Mouse (Mus musculus) regulatory T cell (primary cell): ENCODE data around the gene Swi5.

Source experiments
- in situ Hi-C: fragments of 300-600 bp; cut with MboI, MseI; formaldehyde crosslinking; loops from one replicate; pipeline ENCODE4 v1.15.1; 2025; ENCODE audit warnings: high pct_unique_total_duplicates

Gene Swi5

DNA sequence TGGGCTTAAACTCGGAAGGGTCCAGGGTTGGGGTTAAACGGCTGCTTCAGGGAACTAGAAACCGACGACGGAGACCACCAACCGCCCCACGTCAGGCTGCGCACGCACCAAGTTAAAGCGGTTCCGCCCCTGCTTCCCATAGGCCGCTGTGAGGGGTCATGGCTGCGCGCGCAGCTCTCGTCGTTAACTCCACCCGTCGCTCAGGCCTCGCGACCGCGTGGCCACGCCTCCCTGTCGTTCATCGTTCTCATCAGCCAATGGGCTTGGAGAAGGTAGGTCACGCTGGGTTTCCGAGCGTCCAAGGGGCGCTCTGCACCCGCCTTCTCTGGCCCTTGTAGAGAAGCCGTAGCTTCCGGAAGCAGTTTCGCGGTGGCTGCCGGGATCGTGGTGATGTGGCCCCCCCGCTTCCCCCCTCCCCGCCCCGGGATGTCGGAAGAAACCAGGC lies at the start of gene Swi5:
Swi5 (minus strand) TSS at position 153 of the 445 bp plus-strand sequence.
- in situ Hi-C loops, result no loop called here

DNA sequence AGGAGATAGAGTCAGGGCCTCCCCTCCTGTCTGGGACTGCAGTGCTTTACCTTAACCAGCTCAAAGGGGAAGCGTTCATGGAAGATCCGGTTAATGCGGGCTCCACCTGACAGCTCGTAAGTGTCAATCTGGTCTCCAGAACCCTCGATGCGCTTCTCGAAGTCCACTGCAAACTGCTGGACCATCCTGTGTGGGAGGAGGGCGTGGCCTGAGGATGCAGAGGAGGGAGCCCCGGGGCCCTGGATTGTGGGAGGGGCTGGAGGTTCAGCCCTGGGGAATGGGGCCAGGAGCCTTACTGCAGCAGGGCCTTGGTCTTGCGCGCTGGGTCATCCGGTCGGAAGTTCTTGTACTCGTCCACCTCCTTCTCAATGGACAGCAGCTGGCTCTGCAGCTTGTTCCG lies 48.0 kb upstream of the Swi5 start:
- in situ Hi-C loops, result no loop called here

DNA sequence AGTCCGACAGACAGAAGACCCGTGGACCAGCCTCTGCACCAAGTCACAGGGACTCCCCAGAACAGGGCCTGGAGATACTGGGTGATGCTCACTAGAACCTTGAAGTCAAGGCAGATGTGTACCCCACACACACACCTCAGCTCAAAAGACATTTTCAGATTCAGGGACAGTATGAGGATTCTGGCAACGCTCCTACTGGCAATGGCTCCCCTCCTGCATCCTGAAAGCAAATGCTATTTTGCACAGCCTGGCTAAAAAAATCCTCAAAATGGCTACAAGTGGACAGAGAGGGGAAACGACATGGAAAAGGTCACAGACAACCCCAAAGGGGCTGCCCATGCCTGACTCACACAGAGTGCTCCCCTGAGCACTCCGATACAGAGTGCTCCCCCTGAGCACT lies 44.3 kb upstream of the Swi5 start:
- in situ Hi-C loops, result no loop called here

DNA sequence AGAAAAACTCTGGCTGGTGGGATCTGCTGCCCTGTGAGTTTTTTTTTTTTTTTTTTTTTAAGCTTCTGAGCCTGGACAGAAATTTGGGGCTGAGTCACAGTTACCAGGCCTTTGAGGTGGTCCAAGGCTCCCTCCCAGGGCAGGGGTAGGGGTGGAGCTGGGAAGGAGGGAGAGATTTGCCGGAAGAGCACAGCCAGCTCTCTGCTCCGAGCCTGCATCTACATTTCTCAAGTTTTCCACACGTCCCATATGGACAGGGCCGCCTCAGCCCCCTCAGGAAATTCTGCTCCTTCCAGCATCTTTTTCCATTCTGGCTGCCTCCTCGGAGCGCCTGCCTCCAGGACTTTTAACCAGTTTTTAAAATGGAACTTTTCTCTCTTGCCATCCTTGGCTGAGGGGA lies 41.7 kb upstream of the Swi5 start:
- in situ Hi-C loops, result no loop called here

DNA sequence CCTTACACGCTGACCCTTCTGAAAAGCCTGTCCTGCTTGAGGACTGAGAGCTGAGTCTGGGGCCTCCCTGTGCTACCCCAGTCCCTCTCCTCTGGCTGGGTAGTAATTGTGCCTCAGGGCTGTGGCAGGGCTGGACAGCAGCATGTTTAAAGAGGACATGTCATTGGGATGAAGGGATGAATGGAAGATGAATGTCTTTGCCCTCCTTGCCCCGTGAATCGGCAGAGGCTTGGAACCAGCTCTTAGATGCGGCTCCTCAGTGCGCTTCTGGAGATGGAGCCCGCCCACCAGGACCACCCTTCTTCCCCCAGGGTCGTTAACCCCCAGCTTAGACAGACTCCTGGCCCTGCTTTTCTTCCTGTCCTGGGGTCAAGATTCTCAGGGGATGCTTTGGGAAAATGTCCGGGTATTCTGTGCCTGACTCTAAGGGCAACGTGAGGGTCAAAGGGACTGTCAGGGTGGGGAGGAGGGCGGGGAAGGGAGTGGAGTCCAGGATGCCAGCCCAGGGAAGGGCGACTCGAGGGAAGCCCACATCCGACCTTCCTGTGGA lies 41.1 kb upstream of the Swi5 start:
- in situ Hi-C loops, result no loop called here

DNA sequence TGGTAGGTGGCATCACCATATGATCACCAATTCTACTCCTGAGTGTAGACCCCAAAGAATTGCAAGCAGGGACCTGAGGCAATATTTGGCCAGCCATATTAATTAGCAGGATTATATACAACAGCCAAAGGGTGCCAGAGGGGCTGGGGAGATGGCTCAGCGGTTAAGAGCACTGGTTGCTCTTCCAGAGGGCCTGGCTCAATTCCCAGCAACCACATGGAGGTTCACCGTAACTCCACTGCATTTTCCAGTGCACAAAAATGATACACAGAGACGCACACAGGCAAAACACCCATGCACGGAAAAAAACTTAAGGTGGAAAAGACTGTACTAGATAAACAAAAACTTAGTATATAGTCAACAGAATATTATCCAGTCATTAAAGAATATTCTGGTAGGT lies 39.3 kb upstream of the Swi5 start:
- in situ Hi-C loops, result no loop called here

DNA sequence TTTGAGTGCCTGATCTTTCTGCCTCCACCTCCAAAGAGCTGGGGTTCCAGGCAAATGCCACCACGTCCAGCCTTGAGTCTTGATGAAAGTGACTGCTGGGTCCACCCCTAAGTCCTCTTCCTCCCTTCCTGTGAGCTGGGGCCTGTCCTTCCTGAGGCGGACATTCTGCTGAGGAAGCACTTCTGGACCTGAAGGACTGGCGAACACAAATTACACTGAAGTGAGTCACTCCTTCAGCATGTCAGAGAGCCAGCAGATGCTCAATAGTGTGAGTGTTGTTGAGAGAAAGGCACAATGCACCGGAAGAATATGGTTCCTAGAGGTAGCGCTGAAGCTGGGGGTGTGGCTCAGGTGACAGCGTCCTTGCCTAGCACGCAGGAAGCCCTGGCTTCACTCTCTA lies 37.5 kb upstream of the Swi5 start:
- in situ Hi-C loops, result no loop called here

DNA sequence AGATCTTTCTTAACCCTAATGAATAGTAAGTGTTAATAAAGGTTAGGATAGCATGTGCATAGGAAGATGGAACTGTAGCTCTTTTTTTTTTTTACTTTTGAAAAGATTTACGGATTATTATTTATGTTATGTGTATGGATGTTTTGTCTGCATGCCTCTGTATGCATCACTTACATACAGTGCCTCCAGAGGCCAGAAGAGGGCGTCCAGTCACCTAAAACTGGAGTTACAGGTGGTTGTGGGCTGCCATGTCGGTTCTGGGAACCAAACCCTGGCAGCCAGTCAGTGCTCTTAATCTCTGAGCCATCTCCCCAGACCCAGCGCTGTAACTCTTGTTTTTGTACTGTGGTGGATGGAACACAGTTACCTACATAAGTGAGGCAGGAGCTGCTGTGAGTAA lies 36.4 kb upstream of the Swi5 start:
- in situ Hi-C loops, result no loop called here

DNA sequence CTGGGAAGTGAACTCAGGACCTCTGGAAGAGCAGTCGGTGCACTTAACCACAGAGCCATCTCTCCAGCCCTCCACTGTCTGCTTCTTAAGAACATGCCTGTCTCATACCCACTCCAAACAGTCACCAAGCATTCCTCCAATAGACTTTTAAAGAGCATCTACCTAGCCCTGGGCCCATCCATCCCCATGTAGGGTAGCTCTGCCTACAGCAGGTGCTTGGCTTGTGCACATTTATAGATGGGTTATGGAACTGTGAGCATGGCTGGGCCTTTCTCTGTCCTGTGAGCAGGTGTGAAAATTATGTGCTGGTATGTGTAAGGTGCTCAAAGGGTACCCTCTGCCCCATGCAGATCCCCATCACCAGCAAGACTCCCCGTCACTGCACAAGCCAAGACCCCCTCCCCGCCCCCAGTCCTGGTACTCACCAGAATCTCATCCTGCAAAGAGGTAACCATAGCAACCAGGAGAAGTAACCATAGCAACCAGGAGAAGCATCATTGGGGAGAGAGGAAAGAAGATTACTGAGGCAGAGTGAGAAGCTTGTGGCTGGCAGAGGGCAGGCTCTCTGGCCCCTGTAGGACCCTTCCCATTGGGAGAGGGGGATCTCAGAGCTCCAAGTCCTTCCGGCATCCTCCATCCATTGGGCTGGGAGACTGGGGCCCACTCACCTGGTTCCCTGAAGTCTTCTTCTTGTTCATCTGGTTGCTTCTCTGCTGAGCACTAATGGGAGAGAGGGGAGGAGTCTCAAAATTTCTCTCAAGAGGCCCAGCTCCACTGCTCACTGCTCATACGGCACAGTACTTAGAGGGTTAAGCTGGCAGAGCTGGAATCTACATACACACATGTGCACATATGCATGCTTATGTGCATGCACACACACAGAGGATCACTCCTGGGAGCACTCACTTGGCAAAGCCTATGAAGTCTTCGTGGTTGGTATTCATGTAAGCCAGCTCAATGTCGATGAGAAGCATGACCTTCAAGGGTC lies 35.2 kb upstream of the Swi5 start:
- in situ Hi-C loops, result no loop called here

DNA sequence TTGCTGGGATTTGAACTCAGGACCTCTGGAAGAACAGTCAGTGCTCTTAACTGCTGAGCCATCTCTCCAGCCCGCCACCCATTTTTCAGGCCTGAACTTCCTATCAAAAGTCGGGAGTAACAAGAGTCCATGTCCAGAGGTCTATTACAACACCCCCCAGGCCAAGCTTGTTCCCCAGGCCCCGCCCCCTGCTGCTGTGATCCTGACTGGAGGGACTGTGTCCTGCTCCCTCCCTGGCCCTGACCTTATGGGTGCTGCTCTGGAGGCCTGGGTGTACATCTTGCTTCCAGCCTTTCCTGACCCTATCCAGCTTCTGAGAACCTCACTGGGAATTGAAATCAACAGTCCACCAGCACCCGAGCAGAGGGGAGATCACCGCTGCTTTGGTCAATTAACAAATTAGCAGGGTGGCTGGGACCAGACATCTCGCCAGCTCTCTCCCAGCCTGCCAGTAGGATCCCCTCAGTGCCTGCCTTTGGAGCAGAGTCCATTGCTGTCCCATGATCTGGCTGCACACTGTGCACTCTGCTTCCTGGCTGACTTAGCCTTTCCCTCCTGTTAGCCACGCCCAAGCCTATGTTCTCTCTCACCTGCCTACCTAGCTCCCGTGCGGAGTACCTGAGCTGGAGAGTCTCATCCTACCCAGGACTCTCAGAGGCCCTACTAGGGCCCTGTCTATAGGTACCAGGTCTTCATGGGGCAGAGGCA lies 33.9 kb upstream of the Swi5 start:
- in situ Hi-C loops, result no loop called here

DNA sequence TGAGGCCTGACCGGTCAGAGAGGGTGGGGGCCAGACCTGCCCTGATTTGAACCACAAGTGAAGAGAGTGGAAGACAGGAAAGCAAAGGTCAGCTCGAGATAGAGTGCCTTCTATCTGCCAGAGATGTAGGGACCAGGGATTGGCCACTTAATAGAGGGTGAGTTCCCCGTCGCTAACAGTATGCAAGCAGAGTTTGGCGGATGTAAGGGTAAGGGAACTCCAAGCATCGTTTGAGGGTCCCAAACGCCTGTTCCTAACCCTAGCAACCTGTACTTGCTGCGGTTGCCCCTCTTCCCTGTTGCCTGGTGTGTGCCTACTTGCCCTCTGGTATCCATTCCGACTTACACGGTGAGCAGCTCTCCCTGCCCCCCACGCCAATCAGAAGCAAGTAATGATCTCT lies 32.8 kb upstream of the Swi5 start:
- in situ Hi-C loops, result no loop called here

DNA sequence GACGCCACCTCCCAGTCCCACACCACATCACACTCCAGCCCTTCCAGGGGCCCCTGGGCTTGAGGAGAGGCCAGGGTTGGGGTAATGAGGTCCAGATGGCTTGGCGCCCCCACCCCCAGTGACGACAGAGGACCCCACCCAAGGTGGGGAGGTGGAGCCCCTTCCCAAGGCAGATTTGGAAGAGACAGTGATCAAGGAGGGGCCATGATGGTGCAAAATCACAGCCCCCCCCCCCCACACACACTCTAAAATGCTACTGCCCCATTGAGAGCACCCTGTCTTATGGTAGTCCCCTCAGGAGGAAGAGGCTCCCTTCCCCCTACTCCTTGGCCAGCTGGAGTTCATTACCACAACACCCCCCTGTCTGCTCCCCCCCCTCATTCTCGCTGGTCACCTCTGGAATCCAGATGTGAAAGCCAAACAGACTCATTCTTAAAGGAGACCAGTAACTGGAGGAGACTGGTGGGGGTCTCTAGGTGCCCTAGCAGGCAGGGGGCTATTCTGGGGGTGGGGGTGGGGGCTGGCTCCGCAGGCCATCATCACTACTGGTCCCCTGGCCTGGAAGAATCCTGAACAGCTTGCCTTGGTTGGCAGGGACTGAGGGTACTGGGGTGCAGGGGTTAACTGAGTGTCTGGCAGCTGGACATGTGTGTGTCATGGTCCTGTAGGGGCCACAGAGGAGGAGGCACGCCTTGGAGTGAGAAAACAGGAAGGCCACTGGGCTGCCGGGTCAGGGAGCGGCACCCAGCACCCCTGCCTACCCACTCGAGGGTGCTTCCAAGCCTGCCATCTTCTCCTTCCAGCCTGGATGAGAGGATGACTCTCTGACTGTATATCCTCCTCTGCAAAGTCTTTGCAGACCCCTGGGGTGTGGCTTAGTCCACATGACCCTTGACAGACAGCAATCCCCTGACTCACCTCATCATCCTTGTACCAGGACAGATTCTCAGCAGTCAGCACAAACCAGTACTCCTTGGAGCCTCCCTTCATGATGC lies 32.0 kb upstream of the Swi5 start:
- in situ Hi-C loops, result no loop called here

DNA sequence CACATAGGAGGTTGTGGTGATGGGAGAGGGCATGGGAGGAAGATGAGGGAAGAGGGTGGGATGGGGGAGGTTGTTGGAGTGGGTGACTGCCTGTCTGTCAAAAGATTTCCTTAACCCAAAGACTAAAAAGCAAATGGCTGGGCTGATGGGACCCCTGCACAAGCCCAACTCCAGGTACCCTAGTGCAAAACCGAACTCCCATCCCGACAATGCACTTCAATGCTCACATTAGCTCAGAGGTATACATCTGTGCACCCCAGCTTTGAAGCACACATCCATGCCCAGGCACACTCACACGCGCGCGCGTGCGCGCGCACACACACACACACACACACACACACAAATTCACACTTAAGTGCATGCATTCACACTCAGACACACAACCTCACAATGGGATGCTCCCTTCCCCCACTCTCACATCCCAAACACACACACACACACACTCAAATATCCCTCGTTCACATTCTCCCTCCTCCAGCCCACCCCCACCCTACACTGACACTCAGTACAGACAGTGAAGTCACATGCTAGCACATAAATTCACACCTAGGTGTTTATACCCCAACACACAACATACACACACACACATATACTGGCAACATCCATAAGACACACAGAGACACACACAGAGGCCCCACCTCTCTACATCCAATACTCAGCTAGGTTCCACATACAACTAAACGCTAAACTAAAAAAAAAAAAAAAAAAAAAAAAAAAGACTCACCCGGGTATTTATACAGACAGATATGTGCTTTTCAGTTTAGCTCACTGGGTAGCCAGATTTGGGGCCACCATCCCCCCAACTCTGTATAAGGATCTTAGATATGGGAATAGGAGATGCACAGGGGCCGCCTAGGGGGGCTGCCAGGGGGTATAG lies 31.1 kb upstream of the Swi5 start:
- in situ Hi-C loops, result no loop called here

DNA sequence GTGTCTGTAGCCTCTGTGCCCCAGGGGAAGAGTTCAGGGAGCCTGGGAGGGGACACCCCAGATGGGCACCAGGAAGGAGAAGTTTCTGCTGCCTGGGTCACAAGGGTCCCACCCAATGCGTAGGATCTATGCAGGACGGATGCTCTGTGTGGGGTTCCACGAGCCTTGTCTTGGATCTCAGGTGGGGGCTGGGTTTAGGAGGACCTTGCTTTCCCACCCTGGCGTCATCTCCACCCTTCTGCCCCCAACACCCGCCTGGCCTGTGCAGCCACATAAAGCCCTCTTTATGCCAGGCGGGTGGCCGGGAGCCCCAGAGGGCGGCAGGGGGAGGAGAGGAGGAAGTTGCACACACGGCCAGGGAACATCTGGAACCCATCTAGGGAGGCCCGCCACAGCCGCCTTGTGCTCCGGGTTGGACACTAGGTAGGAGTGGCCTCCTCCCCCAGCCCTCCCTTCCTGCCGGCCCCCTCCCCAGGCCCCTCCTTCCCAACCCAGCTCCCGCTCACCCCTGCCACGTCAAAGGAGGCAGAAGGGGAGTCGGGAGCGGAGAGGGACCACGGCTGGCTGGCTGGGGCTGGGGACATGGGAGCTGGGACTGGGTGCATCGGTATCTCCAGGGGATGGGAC lies 30.0 kb upstream of the Swi5 start:
- in situ Hi-C loops, result no loop called here

DNA sequence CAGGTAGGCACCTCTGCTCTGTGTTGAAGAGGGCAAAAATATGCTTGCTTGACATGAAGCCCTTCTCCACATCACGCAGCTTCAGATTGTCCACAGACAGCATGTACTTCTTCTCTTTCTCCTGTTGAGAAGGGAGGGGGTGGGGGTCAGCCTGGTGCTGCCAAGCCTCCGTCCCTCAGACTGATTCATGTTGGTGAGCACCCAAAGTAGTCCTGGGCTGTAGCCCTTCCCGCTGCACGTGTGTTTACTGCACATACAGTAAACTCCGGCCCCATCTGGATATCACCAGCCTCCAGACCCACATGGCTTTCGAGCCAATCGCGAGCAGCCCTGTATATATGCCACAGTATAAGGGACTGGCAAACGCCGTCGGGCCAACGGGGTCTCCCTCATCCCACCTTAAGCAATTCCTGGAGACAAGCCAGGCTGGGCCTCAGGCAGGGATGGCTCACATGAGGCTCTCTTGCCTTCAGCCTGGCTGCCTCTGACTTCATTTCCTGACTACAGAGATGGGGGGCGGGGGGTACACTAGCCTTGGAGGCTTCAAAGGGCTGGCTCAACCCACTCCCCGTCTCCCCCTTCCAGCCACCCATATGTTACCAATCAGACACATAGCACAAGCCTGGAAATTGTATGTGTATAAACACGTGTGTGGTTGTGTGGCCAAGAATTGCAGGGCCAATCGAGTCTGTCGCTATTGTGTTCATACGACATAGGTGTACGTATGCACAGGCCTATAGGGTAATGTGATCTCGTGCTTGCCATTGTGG lies 29.2 kb upstream of the Swi5 start:
- in situ Hi-C loops, result no loop called here

DNA sequence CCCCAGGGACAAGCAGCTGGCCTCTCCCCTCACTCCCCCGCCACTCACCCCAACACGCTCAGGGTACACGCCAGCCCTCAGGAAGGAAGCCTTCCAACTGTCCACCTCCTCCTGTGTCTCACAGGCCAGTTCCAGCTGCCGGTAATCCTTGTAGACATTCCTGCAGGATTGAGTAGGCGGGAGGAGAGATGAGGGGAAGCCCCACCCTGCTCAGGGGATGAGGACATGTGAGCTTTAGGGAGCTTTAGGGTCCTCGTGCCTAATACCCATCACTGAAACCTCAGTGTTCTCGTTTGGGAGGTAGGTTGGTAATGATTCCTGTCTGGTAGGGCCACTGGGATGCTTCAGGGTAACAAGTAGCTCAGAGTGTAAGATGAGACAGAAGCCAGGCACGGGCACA lies 27.9 kb upstream of the Swi5 start:
- in situ Hi-C loops, result no loop called here

DNA sequence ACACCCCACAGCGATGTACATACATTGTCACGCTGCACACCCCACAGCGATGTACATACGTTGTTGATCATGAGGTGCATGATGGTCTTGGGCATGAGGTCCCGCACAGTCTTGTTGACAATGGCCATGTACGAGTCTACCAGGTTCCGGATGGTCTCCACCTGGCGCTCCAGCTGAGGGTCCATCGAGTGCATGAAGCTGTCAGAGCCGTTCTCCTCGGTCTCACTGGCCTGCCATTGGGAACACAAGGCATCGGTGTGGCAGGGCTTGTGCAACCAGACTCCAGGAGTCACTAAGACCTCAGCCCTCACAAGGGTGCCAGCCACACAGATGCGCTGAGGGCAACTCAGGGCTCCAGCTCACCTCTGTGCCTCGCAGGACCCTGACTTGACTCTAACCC lies 27.0 kb upstream of the Swi5 start:
- in situ Hi-C loops, result no loop called here

DNA sequence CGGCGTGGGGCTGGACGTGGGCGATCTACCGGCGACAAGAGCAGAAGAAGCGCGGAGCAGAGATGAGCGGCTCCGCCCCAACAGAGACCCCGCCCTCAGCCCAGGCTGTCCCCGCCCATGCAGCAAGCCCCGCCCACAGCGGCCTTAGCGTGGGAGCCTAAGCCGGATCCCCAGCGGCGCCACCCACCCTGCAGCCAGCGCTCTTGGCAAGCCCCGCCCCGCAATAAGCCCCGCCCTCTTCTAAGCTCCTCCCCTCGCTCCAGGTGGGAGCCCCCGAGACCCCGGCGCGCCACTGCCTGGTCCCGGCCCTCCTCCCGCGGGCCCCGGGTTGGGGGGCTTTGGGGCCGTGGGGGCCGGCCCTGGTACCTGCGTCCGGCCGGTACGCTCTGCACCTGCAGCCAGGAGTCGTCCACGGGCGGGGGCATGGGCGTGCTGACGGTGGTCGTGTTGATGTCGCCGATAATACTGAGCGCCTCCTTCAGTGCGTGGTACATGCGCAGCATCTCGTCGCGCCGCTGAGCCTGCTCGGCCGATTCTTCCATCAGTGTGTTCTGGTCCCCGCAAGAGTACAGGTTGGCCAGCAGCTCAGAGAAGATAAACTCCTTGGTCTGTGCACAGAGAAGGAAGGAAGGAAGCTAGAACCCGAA lies 24.6 kb upstream of the Swi5 start:
- in situ Hi-C loops, result no loop called here
